Comparison of ENCODE assay signal across 12 mouse cellular contexts in genomic region chr2:35689881-35690280, GRCm38 (mm10).
A peak's percentile ranks its signal among the peaks of the same experiment; 100 is the strongest.
DNase-seq lines count a peak whose midpoint lies in the region; ATAC-seq and TF ChIP-seq lines count a peak whose summit lies in the region.
"Had no signal": no experiment of that assay in that cellular context is flagged by ENCODE, and none has a peak within 500 bp of the region (broad histone marks: within the 10 kb centered on the region; RNA-seq: fewer than 3 reads in every experiment).

No protein-coding gene starts in this region.

- H3K4me3 ChIP-seq in heart, embryonic 10.5 days = no peak overlapping the region
- no peak overlapping the region for H3K4me3 ChIP-seq in lung, adult 2 months (replicated peaks; ENCODE audit: extremely low read depth, low read depth, low read length)
- H3K4me3 ChIP-seq in left cerebral cortex, adult 2 months = no peak overlapping the region
- H3K4me3 ChIP-seq: myocyte had no signal

- H3K27ac ChIP-seq in heart, embryonic 10.5 days = peak overlapping the region; percentile 82
- no peak overlapping the region for H3K27ac ChIP-seq in left cerebral cortex, adult 2 months

- H3K9me3 ChIP-seq in heart, embryonic 10.5 days = no peaks in the 10 kb centered on the region

- no peak for DNase-seq in heart, embryonic 10.5 days (ENCODE audit: low spot score)
- no peak for DNase-seq in heart, adult 8-10 months (ENCODE audit: low spot score)
- no peak for DNase-seq in lung, adult 2 months
- DNase-seq in lung, postnatal 25 days (ENCODE audit: low spot score) = no peak
- DNase-seq in cerebellum, postnatal 14 days = no peak
- no peak for DNase-seq in left cerebral cortex, adult 2 months (ENCODE audit: extremely low spot score in 1 of 2, low spot score in 2 of 2)
- DNase-seq: adrenal gland, postnatal 25 days; cerebellum, adult 9-10 months had no signal

- TF ChIP-seq CTCF in lung, adult 2 months (IDR thresholded peaks at IDR 0.05; ENCODE audit: insufficient read depth, low read length) = 0 out of 2 replicates have a peak, but pooled peaks have one; percentile 6
- no peak for TF ChIP-seq CTCF in left cerebral cortex, adult 2 months (IDR thresholded peaks at IDR 0.05)

- peaks cover 100% of the 10 kb centered on the region for H3K4me1 ChIP-seq in heart, embryonic 10.5 days
- H3K4me1 ChIP-seq in lung, adult 2 months (ENCODE audit: control insufficient read depth, insufficient read depth, low read length) = peaks cover 51% of the 10 kb centered on the region

- no peak for TF ChIP-seq POLR2A in lung, adult 2 months (IDR thresholded peaks at IDR 0.05; ENCODE audit: borderline replicate concordance, extremely low read depth, low read depth, low read length)

- ATAC-seq in granulocyte monocyte progenitor cell, adult 5-6 weeks (replicated peaks; ENCODE audit: poor library complexity, severe bottlenecking) = 0 out of 2 replicates have a peak, but pooled peaks have one; percentile 32
- peak; percentile 25; the same call in 1 of the 2 replicates for ATAC-seq in monocyte, adult 5-6 weeks (replicated peaks; ENCODE audit: insufficient number of reproducible peaks, low FRiP score, low TSS enrichment, poor library complexity, severe bottlenecking)
- ATAC-seq: CD4-positive, CD25-positive, alpha-beta regulatory T cell, adult 4 months had no signal

- H3K27me3 ChIP-seq in heart, embryonic 10.5 days (ENCODE audit: insufficient read depth, poor library complexity, severe bottlenecking) = no peaks in the 10 kb centered on the region

- H3K36me3 ChIP-seq in heart, embryonic 10.5 days = no peaks in the 10 kb centered on the region

- WGBS in heart, embryonic 10.5 days = 61% methylated on average over 2 of the region's 2 CpGs
- 22% methylated on average over 2 of the region's 2 CpGs for WGBS in lung, adult 2 months

- intact Hi-C loops in left cerebral cortex, adult 2 months (cut with DNase I) = no loop called here
